Mouse (Mus musculus) G1E (cell line): ENCODE data around the gene Rchy1. TPM values are rescaled to one million over a fixed set of nuclear protein-coding genes. Genes with fewer than 3 reads are reported as not detected.

Source experiments
- ATAC-seq: 2 replicates; pipeline ENCODE4 v1.8.0; 2016; ENCODE audit warnings: mild to moderate bottlenecking; ENCODE audit not compliant: insufficient number of reproducible peaks, poor library complexity, low FRiP score, severe bottlenecking; ENCODE audit errors: extremely low read depth
- DNase-seq: peaks from one replicate; pipeline ENCODE4 v3.0.0; 2012; ENCODE audit warnings: low spot score
- H3K27me3 ChIP-seq: 2 replicates; pipeline ENCODE4 v1.6.1; 2012; ENCODE audit warnings: mild to moderate bottlenecking, low read length, inconsistent platforms; ENCODE audit not compliant: insufficient read depth
- H3K36me3 ChIP-seq: replicated peaks from 2 replicates; pipeline ENCODE3; 2012; ENCODE audit warnings: mild to moderate bottlenecking, inconsistent platforms
- H3K4me1 ChIP-seq: 2 replicates; pipeline ENCODE4 v1.6.1; 2012; ENCODE audit warnings: low read depth, low read length, inconsistent platforms, mixed read lengths; ENCODE audit not compliant: insufficient read depth
- H3K4me3 ChIP-seq: 2 replicates; pipeline ENCODE4 v1.5.1; 2012; ENCODE audit warnings: low read depth, mild to moderate bottlenecking, inconsistent platforms, low read length, moderate library complexity, mixed read lengths
- H3K9me3 ChIP-seq: replicated peaks from 2 replicates; pipeline ENCODE4 v1.6.1; 2012; ENCODE audit warnings: inconsistent platforms
- CTCF ChIP-seq: IDR thresholded peaks from 2 replicates; pipeline ENCODE4 v1.5.1; 2012; ENCODE audit warnings: low read depth, low read length, inconsistent platforms, mixed read lengths
- GATA1 ChIP-seq: IDR thresholded peaks from 2 replicates; pipeline ENCODE4 v1.6.1; 2012; ENCODE audit warnings: borderline replicate concordance, low read length, inconsistent platforms, mixed read lengths
- GATA2 ChIP-seq: IDR thresholded peaks from 2 replicates; pipeline ENCODE4 v1.6.1; 2012; ENCODE audit warnings: low read depth, low read length, inconsistent platforms, borderline replicate concordance
- POLR2AphosphoS5 ChIP-seq: IDR thresholded peaks from 2 replicates; pipeline ENCODE4 v1.6.1; 2012; ENCODE audit warnings: low read depth, low read length, inconsistent platforms; ENCODE audit not compliant: insufficient replicate concordance
- TAL1 ChIP-seq: conservative IDR thresholded peaks from 2 replicates; pipeline ENCODE4 v1.6.1; 2012; ENCODE audit warnings: low read depth, low read length, inconsistent platforms, mixed read lengths
- polyA plus RNA-seq: library from polyadenylated mRNA; stranded (reverse); fragments of >175 nt; gene quantifications from 2 replicates; pipeline ENCODE4 v1.2.3, GENCODE M21; 2012
- total RNA-seq, 2 experiments: library from RNA; stranded (forward) in 1 of 2; stranded (reverse) in 1 of 2; fragments of 200-1000 nt in 1 of 2; fragments of >200 nt in 1 of 2; fragmentation: Nextera tagmentation in 1 of 2; gene quantifications; 2 replicates each; pipeline ENCODE4 v1.2.3; 2014 to 2017

Rchy1 gene
- total and polyA plus RNA-seq, 3 experiments = 11.9 to 64.2 (median 60.9) TPM

DNA sequence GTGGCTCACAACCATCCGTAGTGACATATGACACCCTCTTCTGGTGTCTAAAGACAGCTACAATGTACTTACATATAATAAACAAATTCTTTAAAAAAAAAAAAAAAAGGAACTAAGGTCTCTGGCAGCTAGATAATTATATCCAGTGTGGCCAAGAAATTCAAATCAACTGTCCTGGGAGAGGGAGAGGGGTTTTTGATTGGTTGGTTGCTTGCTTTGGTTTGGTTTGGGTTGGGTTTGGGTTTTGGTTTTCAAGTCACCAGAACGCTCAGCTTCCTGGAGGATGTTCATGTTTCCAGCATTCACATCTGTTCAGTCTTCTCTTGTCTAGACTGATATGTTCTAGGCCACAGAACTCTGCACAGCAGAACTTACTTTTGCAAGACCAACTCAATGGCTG, 30.2 kb upstream of the Rchy1 start:
- DNase-seq (no peak), ATAC-seq (no peak)
- H3K4me1 ChIP-seq = no peaks in the 10 kb centered on the region
- H3K36me3 ChIP-seq = no peaks in the 10 kb centered on the region
- no peaks in the 10 kb centered on the region for H3K9me3 ChIP-seq
- no peak overlapping the region for H3K4me3 ChIP-seq
- peaks cover 20% of the 10 kb centered on the region for H3K27me3 ChIP-seq
- TF ChIP-seq GATA2 (no peak), TAL1 (no peak)

DNA sequence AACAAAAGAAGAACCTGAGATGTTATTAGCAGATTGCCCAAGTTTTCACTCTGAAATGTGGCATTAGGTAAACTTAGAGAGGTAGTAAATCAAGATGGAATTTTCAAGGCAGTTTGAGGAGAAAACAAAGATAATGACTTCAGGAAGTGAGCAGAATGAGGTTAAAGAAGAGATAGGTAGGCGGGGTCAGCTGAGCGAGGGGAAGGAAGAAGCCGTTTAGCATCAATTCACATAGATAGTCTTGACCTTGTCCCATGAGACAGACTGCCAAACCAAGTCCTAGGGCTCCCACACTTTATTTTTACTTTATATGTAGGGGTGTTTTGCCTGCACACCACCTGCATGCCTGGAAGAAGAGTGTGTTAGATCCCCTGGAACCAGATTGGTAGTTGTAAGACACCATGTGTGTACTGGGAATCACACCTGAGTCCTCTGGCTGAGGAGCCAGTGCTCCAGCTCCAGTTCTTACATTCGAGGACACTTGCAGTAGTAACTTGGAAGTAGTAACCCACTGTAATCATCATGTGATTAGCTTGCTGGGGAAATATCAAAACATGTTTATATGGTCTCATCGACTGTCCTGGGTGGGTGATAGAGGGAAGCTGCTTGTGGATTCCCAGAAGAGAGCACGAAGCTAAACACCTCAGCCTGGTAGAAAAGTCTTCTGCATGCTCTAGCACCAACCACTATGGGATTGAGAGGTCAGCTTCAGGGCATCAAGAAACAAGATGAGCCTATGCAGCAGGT, 28.5 kb upstream of the Rchy1 start:
- DNase-seq (no peak), ATAC-seq (no peak)
- Histone ChIP-seq H3K4me1 (no peaks in the 10 kb centered on the region), H3K9me3 (no peaks in the 10 kb centered on the region), H3K4me3 (no peak overlapping the region), H3K27me3 (peaks cover 23% of the 10 kb centered on the region), H3K36me3 (no peaks in the 10 kb centered on the region)
- TF ChIP-seq TAL1 (no peak), GATA1 (no peak), CTCF (no peak), POLR2AphosphoS5 (no peak), GATA2 (no peak)

DNA sequence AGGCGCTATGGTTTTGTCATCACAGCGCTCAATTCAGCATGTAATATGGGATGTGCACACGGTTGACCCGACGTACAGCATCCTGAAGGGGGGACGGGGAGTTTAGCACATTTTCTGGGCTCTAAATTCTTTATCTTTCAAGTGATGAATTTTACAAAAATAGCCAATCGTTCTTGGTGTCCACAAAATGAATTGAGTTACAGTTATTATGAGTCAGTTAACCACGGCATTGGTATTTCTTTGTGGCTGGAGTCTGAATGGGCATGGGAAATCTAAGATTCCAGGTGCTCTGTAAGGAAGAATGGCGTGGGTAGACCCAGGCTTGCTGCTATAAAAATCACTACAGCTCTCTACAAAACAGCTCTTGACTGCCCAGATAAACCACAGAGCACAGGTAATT, 26.4 kb upstream of the Rchy1 start:
- Histone ChIP-seq H3K4me1 (no peaks in the 10 kb centered on the region), H3K27me3 (peaks cover 21% of the 10 kb centered on the region), H3K36me3 (no peaks in the 10 kb centered on the region), H3K4me3 (no peak overlapping the region), H3K9me3 (no peaks in the 10 kb centered on the region)
- ATAC-seq (no peak), DNase-seq (no peak)
- no peak for TF ChIP-seq POLR2AphosphoS5
- no peak for TF ChIP-seq CTCF
- TF ChIP-seq TAL1 = no peak
- no peak for TF ChIP-seq GATA1
- no peak for TF ChIP-seq GATA2

DNA sequence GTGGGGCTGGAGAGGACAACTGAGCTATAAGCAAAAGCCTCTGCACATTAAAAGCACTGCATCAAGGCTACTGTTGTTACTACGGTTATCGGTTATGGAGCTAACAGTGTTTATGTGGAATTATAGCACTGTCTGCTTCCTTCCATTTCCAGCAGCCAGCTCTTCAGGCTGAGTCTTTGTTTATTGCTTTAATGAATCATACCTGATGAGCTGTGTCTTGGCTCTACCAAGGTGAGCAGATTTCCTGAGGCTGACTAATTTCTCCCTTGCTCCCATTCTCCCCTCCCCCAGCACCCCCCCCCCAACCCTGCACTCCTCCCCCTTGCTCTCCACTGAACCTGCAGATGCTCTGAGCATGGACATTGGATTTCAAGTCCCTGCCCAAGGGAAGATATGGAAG, 24.9 kb upstream of the Rchy1 start:
- no peaks in the 10 kb centered on the region for H3K4me1 ChIP-seq

DNA sequence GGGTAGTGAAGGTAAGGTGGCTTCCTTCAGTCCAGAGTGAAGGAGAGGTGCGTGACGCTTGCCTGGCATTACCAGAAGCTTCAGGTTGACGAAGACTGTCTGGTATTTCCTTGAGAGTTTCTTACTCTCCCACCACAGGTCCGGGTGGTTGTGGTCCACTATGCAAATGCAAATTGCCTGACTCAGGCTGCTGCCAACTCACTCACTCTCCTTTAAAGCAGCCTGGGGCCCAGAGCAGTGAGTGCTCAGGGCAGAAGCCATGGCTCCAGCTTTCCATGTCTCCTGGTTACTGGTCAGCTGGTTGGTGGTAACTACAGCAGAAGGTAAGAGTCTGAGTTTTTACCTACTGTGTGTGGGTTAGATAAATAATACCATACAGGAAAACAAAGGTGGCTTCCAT, 24.4 kb upstream of the Rchy1 start, which contains the start of gene Odaph:
Gene Odaph (plus strand): TSS at position 240 of the 400 bp plus-strand sequence.
- TF ChIP-seq CTCF (no peak), TAL1 (no peak), GATA1 (no peak), GATA2 (no peak), POLR2AphosphoS5 (no peak)
- Histone ChIP-seq H3K36me3 (no peaks in the 10 kb centered on the region), H3K27me3 (peaks cover 23% of the 10 kb centered on the region), H3K9me3 (no peaks in the 10 kb centered on the region), H3K4me3 (no peak within 1 kb of the TSS), H3K4me1 (no peaks in the 10 kb centered on the region)
- DNase-seq (no peak), ATAC-seq (no peak)

More for the DNA sequence above, 24.9 kb upstream of the Rchy1 start:
- ATAC-seq = no peak
- H3K9me3 ChIP-seq = no peaks in the 10 kb centered on the region
- TF ChIP-seq POLR2AphosphoS5 (no peak), GATA2 (no peak), CTCF (no peak), GATA1 (no peak), TAL1 (no peak)
- no peak for DNase-seq
- H3K36me3 ChIP-seq = no peaks in the 10 kb centered on the region
- peaks cover 21% of the 10 kb centered on the region for H3K27me3 ChIP-seq
- H3K4me3 ChIP-seq = no peak overlapping the region

DNA sequence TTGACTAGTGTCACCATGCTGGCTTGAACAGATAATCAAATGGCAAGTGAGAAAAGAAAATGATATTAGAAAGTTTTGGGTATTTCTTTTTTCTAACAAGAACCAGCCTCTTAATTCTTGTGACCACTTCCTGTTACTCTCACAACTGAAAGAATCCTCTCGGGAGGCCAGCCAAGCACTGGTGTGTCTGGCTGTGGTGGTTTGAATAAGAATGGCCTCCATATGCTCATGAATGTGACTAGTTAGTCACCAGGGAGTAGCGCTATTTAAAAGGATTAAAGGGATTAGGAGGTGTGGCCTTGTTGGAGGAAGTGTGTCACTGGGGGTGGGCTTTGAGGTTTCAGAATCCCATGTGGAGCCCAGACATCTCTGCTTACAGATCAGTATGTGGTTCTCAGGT, 22.9 kb upstream of the Rchy1 start:
- DNase-seq = no peak
- Histone ChIP-seq H3K4me3 (no peak overlapping the region), H3K4me1 (no peaks in the 10 kb centered on the region), H3K9me3 (no peaks in the 10 kb centered on the region), H3K27me3 (peaks cover 12% of the 10 kb centered on the region), H3K36me3 (no peaks in the 10 kb centered on the region)
- no peak for ATAC-seq
- no peak for TF ChIP-seq GATA2
- TF ChIP-seq POLR2AphosphoS5 = no peak
- no peak for TF ChIP-seq TAL1
- TF ChIP-seq GATA1 = no peak
- TF ChIP-seq CTCF = no peak

DNA sequence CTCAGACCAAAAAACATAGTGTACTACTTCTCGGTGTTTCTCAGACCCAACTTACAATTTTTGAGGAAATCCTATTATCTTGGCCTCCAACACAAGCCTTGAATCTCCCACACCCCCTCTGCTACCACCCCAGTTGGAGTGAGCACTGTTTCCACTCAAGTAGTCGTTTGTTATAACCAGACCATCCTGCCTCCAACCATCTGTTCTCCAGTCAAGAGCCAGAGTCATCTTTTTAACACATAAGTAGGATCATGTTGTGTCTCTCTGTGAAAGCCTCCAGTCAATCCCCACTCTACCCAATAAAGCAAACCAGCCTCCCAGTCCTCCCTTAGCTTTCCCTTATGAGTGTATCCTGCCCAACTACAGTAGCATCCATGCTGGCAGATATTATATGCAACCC, 20.6 kb upstream of the Rchy1 start:
- TF ChIP-seq POLR2AphosphoS5 (no peak), GATA1 (no peak), GATA2 (no peak), TAL1 (no peak), CTCF (no peak)
- no peak for ATAC-seq

More for the DNA sequence above, 20.6 kb upstream of the Rchy1 start:
- Histone ChIP-seq H3K36me3 (no peaks in the 10 kb centered on the region), H3K9me3 (no peaks in the 10 kb centered on the region), H3K27me3 (peaks cover 9% of the 10 kb centered on the region), H3K4me1 (no peaks in the 10 kb centered on the region), H3K4me3 (no peak overlapping the region)
- DNase-seq = no peak
